Mouse (Mus musculus) spleen, postnatal 36 days (tissue): ENCODE data around the gene Tmem132c.

Experiments used
- DNase-seq, 2 experiments: peaks; one replicate each; pipeline ENCODE4 v3.0.0; 2022; ENCODE audit warnings: low spot score in 2 of 2, mixed read lengths in 1 of 2

Tmem132c gene

GRCm38 (mm10) chr5:127487190-127487589 lies 245.6 kb downstream of the Tmem132c start:
- no peak for DNase-seq

DNA sequence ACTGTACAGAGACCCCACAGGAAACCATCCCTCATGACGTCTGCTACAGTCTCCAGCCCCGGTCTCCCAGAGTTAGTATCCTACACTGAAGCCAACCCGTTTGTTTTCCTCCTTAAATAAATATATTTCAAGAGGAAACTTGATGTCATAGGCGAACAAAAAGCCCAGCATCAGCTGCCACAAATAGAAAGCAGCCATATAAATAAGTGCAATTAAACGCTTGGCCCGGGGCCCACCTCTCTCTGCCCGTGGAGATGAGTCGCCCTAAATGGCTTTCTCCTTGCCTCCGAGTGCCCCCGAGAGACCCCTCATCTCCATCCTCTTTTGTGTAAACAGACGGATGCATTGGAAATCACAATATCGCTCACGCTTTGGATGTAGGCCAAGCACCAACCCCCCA lies 247.1 kb downstream of the Tmem132c start:
- DNase-seq = no peak

GRCm38 (mm10) chr5:127491724-127492123 lies 250.1 kb downstream of the Tmem132c start:
- no peak for DNase-seq

GRCm38 (mm10) chr5:127496895-127497294 lies 255.3 kb downstream of the Tmem132c start:
- no peak for DNase-seq

- DNase-seq = no peak
Measured at GRCm38 (mm10) chr5:127499151-127499827, 257.7 kb downstream of the Tmem132c start.

- DNase-seq = no peak
Measured at GRCm38 (mm10) chr5:127502838-127503237, 261.2 kb downstream of the Tmem132c start.

- no peak for DNase-seq
Measured at GRCm38 (mm10) chr5:127505697-127506096, 264.1 kb downstream of the Tmem132c start.

DNA sequence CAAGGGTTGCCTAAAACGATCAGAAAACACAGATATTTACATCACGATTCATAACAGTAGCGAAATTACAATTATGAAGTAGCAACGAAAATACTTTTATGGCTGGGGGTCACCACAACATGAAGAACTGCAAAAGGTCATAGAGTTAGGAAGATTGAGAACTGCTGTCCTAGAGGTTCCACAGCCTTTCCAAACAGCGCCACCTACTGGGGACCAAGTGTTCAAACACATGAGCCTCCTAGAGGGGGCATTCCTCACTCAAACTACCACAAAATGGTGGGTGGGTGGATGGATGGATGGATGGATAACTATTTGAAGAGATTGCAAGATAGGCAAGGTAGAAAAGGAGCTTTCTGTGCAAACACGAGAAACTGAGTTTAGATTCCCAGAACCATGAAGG lies 270.0 kb downstream of the Tmem132c start:
- no peak for DNase-seq

- DNase-seq = no peak
Measured at GRCm38 (mm10) chr5:127515960-127516359, 274.4 kb downstream of the Tmem132c start.

DNA sequence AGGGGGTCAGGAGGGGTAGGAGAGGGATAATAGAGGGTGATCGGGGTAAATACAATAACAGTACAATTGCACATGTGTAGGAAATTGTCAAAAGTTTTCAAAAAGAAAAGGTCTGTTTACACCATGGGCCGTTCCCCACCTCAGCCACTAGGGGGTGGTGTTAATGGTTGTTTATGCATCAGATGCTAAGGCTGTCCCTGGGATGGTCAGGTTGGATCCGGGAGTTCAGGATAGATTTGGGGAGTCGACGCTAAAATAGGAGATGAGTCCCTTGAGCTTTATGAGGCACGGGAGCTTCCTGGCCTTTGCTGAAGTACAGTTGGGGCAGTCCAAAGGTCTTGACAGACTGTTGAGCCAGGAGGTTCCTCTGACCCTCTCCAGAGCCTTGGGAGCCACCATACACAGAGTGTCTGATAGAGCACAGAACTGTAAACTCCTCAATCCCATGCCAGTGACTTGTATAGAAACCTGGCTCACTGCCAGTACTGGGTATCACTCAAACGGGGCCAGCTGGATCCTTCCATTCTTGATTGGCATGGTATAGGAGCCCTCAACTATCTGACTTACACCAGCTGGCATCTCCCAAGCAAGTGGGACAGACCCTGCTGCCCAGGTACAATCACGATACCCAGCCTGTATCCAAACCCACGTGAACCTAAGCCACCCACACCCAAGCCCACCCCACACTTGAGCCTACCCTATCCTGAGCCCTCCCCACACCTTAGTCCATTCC lies 281.3 kb downstream of the Tmem132c start:
- DNase-seq = no peak

DNA sequence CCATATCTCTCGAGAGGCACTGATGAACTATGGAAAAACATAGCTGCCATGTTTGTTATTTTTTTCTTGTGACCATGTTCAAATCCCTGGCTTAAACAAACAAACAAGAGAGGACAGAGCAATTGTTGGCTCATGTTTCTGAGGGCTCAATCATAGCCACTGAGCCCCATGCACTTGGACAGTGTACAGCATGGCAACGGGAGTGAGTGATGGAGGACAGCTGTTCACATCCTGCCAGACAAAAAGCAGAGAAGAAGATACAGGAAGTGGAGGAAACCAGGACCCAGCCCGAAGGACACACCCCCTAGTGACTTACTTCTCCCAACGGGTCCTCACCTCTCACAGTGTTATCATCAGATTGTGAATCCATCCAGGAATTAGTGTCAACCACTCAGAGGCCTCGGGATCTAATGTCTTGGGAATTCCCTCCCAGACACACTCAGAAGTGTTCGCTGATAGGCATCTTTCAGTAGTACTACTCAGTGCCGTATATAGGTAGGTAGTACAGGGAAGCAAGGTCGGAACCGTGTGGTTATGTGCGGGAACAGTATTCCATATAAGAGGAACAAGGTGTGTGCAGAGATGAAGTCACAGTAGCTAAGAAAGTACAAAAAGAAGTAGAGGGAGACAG lies 285.9 kb downstream of the Tmem132c start:
- DNase-seq = no peak

GRCm38 (mm10) chr5:127537508-127537907 lies 295.9 kb downstream of the Tmem132c start:
- DNase-seq = no peak

DNA sequence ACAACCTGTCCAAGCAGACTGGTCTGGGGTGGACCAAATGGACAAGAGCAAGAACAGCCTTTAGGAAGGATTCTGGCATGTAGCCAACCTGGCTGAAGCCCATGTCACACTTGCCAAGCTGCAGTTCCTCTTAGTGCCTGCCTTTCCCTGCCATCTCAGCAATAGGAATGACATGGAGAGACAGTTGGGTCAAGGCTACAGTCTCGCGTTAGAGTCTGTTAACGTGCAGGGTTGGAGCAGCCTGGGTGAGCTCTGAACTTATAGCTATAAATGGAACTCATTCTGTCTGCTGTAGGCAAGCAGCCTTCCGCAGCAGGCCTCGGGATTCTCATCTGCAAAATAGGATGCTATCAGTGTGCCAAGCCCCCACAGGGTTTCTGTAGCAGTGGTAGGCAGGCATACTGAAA lies 305.0 kb downstream of the Tmem132c start:
- DNase-seq = no peak

DNA sequence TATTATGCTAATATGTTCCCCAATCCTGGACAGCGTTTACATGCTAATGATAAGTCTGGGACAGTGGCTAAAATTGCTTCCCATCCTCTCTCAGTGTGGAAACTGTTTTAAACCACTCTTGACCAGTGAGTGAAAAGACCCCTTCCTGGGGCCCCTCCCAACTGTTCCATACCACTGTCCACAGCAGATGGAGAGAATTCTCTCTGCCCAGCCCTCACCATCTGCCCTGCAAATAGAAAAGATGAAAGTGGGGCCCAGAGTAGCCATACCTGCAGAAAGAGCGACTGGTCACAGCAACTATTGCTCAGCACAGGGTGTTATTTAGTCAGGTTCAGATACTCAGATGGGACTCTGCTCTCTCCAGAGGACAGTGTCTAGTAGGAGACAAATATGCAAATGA lies 306.5 kb downstream of the Tmem132c start:
- DNase-seq = no peak

DNA sequence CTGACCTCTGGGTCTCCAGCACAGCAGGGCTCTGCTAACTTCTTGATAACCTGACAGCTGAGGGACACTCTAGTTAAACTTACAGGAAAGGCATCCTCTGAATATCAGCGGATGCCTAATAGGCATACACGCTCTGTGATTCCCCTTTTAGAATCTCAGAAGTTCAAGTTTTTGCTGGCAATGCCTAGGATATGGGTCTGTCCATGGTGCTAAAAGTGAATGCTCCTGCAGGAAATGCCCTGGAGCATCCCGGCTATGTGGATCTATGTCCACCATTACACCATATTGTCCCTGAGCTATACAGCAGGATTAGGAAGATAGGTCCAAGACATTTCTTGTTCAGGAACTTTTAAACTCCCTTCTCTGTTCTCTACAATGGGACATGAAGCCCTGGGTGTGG lies 319.5 kb downstream of the Tmem132c start:
- no peak for DNase-seq

- no peak for DNase-seq
Measured at GRCm38 (mm10) chr5:127567165-127567741, 325.6 kb downstream of the Tmem132c start.

GRCm38 (mm10) chr5:127577419-127577818 lies 335.8 kb downstream of the Tmem132c start:
- DNase-seq = no peak

- no peak for DNase-seq
Measured at GRCm38 (mm10) chr5:127583658-127584057, 342.1 kb downstream of the Tmem132c start.

GRCm38 (mm10) chr5:127587854-127588253 lies 346.2 kb downstream of the Tmem132c start:
- no peak for DNase-seq

- no peak for DNase-seq
Measured at GRCm38 (mm10) chr5:127592406-127592805, 350.8 kb downstream of the Tmem132c start.

GRCm38 (mm10) chr5:127592854-127593253 lies 351.2 kb downstream of the Tmem132c start:
- no peak for DNase-seq

DNA sequence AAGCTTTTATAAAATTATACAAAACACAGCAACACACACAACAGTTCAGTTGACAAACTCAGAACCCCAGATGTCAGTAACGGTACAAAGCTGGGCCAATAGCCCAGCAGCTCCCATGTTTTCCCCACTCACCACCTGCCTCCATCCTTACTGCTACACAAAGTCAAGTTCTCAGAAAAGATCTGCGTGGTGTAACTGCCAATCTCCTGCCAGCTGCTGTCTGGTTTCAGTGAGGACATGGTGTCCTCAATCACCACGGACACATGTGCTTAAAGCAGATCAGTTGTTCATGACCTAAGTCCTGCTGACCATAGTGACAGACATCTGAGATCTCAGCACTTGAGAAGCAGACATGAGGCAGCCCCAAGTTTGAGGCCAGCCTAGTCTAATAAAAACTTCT lies 354.1 kb downstream of the Tmem132c start:
- no peak for DNase-seq

DNA sequence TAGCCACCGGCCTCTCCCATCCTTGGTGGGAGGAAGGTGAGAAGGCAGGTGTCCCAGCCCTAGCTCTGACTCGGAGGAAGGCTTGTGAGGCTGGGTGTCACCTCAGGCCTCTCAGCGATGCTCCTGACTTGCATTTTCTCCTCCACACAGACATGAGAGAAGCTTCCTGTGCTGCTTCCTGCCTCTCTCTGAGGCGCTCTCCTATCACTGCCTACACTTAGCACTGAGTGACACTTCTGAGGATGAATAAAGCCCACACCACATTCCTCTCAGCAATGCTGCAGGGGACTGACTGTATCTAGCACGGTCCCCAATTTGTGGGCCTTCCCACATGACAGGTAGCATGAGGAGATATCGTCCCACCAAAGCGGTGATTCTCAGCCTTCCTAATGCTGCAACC lies 355.3 kb downstream of the Tmem132c start:
- DNase-seq = no peak
